Mouse (Mus musculus): ENCODE measurements around the gene Vsx2.
A peak's percentile ranks its signal among the peaks of the same experiment; 100 is the strongest.

Gene Vsx2

DNA sequence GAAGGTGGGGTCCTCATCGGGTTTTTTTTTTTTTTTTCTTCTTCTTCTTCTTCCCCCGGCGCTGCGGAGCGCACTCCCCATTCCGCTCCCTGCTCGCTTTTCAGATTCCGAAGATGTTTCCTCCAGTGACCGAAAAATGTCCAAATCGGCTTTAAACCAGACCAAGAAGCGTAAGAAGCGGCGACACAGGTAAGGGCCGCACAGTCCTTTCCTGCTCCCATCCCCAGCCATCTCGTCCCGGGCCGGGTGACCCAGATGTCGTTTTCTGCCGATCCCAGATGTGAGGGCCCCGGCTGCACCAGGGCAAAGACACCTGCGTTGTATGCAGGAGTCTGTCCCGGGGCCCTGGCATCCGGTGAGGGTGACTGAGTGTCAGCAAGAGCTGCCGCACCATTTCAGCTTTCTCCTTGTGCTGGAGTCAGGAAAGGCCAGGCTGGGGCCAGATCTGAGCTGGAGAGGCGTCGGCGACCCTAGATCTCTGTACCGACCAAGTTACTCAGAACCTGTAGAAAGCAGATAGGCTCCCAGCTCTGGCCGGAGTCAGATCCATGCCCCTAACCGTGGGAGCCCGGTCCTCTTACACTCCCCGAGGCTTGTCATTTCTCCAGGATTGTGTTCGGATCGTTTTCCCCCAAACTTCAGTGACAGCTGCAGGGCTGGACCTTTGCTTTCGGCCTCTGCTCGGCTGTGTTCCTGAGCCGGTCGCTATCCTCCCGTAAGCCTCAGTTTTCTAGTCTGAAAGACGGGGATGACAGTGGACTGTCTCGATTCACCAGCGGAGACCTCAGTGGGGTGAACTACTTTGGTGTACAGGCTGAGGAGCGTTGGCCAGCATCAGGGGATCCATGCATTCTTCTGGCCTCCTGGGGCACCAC is 2.1 kb downstream of the Vsx2 start:
- DNase-seq (ENCODE audit: low spot score in 2 of 2): peak in 1 of 2 experiments; percentile 7

DNA sequence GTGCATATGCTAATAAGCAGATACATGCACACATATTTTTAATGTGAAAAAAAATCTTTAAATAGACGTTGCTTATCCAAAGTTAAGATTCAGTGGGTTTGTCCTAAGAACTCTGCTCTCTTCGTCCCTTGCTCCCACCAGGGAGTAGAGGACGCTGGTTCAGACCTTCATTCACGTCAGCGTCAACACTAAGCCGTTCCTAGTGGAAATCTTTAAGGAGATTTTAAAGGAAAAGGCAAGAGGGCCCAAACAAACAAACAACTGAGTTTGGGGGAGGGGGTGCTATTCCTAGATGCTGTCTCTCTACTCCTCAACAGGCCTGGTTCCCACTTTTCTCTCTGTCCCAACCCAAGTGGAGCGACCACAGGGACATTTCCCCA is 2.8 kb downstream of the Vsx2 start:
- no peak for DNase-seq (ENCODE audit: low spot score in 2 of 2)

DNA sequence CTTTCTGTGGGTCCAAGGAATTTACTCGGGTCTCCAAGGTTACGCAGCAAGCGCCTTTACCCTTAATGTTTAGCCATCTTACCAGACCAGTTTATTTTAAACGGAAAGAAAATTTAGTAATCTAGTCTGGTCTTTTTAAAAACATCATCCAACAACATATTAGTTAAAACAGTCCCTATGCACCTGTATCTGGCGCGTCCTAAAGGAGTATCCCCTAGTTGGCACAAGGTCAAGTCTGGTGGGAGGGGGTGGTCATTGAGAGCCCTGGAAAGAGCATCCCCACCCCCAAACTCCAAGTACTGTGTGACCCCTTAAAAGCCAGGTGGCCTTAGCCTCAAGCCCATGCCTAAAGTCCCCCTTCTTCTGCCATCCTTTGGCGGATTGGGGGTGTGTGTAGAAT is 3.5 kb downstream of the Vsx2 start:
- no peak for DNase-seq (ENCODE audit: low spot score in 2 of 2)

DNA sequence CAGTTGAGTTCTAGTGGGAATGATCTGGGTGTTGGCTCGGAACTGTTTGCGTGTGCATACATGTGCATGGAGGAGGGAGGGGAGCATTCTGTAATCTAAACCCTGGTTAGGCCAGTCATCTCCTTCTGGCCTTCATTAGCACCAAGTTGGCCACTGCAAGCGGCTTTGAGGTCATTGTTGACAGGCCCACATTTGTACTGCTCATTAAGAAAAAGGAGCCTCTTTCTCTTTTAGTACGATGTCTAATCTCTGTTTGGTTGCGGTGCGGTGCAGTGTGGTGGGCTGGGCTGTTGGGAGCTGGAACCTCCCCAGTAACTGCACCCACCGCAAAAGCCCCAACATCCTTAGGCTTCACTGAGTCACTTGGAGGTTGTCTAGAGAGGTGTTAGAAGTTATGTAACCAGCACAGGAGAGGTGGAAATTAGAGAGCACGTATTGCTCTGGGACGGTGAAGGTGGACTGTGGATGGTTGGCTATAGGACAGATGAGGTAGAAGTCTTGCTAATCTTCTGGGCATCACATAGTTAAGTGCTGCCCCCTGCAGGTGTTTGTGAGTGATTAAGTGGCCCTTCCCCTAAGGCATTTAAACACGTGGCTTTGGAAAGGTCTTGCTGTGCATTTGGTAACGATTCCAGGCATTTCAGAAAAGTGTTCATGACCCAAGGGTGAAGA is 8.3 kb downstream of the Vsx2 start:
- DNase-seq (ENCODE audit: low spot score in 2 of 2): no peak

DNA sequence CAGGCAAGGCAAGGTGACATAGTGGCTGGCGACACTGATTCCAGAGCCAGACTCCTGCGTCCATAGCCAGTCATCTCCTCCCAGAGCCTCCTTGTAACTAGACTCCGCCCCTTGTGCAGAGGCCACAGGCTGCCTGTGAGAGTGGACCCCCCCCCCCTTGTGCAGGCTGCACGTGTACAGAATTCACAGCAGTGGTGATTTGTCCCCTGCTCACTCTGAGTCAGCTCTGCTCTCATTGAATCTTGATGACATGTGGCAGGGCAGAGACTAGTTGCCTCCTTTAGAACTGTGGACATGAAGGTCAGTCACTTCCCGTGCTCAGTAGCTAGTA is 8.8 kb downstream of the Vsx2 start:
- no peak for DNase-seq (ENCODE audit: low spot score in 2 of 2)

DNA sequence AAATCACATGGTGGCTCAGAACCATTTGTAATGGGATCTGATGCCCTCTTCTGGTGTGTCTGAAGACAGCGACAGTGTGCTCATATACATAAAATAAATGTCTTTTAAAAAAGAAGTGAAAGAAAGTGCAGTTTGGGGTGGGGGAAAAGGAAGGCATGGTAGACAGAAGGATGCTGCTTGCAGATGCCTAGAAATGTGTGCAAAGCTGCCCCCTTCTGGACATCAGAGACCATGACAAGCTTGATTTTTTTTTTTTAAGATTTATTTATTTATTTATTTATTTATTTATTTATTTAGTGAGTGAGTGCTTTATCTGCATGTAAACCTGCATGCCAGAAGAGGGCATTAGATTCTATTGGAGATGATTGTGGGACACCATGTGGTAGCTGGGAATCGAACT is 11.7 kb downstream of the Vsx2 start:
- DNase-seq (ENCODE audit: low spot score in 2 of 2): no peak

DNA sequence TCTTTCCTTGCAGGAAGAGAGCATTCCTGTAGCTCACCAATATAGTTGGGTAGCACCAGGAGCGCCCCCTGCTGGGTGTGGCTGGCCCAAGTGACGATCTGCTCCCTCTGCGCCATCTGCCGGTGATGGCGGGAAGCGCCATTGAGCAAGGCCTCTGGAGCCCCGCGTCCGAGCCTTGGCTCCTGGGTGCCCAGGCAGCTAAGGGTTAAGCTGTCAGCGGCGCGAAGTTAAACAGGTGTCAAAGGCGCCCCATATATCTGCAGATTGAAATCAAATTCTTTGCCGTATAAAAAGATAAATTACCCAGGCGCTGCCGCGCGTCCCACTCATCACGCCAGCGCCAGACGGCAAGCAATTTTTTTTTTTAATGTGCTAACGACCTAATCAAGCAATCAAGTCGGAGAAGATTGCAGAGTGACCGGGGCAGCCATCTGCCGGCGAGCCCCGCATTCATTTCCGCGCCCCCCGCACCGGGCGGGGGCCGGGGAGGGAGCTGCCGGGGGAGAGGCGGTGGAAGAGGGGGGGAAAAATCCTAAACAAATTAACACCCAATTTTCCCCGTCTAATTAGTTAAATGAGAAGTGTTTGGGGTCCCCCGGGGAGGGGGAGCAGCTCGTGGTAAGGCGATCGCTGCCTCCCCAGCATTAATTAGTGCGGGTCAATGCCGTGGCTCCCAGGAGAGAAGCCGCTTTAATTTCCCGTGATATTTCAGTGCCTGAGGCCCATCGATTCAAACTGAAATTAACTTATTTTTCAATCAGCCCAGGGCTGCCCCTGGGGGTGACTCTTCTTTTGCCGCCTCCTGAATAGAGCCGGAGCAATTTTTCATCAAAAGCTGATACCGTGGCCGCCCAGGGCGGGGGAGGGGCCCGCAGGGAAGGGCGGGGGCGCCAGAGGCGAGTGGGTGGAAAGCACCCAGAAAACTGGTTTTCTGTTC is 20.5 kb downstream of the Vsx2 start:
- DNase-seq (ENCODE audit: low spot score in 2 of 2): peak; percentile 71 to 97

DNA sequence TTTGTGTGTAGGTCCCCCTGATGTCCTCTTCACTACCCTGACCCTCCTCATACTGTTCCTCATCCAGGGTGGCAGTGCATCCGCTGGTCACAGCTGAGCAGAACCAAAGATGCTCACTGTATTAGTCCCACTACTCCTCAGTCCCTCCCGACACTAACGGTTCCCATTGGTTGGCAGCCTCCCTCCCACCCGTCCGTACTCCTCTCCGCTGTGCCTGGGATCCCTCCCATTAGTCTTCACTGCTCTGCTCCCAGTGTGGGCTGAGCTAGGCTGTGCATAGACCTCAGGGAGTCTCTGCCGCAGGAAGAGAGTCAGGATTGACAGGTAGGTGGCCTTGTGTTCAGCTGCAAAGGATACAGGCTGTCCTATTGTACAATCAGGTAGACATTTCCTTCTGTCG is 28.8 kb downstream of the Vsx2 start:
- DNase-seq (ENCODE audit: low spot score in 2 of 2): no peak

DNA sequence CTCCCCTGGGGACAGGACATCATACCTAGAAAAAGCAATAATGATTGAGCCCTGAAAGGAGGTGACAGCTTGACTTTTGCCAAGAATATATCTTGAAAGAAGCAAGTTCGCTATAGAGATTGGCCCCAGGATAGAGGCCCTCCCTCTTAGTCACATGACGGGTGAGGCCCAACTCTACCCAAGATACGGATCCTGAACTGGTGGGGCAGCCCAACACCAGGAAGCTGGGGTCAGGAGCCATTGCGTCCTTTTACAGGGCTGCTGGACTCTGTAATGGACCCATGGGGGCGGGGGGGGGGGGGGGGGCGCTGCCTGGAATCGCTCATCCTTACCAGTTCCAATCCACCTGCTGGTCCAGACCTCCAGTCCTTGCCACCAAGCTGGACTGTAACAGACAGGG is 34.4 kb downstream of the Vsx2 start:
- DNase-seq (ENCODE audit: low spot score in 2 of 2): no peak

DNA sequence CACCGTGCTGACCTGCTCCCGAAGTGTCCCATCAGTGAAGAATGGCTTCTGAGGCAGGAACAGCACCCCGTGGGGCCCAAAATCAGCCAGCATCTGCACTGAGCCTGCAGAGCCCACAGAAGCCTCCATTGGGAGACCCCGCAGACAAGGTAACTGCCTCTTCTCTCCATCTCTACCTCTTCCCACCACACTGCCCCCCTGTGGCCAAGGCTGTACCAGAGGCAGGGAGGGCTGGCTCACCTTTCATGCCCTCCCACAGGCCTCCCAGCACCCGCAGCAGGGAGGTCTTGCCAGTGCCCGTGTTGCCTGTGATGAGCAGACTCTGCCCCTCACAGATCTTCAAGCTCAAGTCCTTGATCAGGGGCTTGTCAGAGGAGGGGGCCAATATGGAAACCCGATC is 36.3 kb downstream of the Vsx2 start:
- no peak for DNase-seq (ENCODE audit: low spot score in 2 of 2)

DNA sequence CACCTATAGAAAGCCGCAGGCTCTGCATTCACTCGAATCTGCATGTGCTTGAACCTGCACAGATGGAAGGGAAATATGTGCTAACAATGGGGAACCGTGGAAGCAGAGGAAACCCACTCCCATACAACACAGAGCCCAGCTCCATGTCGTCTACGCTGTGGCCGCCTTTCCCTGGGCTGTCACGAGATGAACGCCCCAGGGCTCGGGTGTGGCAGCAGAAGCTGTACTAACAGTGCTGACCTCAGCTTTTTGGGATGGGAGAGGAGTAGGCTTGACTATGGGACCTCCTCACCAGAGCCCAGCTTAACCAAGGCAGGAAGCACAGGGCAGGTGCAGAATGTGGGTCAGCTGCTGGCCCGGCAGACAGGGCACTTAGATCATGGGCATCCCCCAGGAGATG is 42.2 kb downstream of the Vsx2 start:
- DNase-seq (ENCODE audit: low spot score in 2 of 2): no peak

DNA sequence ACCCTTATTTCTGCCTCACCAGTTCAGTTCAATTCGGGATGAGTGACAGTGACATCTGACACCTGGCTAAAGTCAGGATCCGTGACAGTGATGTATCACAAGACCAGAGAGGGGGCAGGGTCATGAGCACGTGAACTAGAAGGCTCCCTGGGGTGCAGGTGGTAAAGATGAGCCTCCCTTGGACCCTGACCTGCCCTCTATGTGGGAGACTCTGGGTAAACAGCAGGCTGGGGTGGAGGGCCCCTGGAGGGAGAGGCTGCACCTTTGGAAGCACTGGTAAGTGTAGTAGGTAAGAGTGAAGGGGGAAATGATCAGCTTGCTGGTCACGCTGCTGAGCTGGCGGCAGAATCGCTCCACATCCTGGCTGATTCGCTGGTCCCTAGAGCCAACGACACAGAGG is 43.0 kb downstream of the Vsx2 start:
- no peak for DNase-seq (ENCODE audit: low spot score in 2 of 2)

DNA sequence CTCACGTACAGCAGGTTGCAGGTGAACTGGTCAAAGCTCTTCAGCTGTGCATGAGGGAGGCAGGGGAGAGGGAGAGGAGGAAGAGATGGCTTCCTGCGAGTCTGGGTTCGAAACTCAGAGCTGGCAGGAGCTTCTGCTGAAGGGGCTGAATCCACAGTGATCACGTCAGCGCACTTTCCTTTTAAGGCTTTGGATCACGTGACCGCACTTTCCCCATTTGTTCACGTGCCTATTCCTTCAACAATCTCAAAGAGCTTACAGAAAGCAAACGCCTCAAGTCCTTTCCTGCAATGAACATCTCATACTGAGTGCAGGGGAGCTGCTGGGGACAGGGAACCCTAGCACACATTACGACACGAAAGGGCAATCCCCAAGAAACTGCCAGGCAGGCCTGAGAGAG is 44.4 kb downstream of the Vsx2 start:
- no peak for DNase-seq (ENCODE audit: low spot score in 2 of 2)

DNA sequence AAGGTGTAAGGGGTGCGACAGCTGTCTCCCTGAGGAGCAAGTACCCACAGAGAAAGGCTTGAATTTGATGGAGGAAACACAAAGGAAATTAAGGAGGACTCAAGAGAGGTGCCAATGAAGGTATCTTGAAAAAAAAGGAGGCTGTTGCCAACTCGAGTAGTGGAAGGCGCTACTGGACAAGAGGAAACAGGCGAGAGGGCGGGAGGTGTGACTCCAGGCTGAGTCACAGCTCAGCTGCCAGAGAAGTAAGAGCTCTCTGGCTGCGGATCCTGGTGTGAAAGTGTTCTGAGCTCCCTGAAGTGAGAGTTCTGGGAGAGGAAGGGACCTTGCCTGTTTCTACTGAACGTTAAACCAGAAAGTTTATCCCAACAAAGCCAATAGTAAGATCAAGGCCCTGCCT is 45.0 kb downstream of the Vsx2 start:
- DNase-seq (ENCODE audit: low spot score in 2 of 2): peak in 1 of 2 experiments; percentile 62

DNA sequence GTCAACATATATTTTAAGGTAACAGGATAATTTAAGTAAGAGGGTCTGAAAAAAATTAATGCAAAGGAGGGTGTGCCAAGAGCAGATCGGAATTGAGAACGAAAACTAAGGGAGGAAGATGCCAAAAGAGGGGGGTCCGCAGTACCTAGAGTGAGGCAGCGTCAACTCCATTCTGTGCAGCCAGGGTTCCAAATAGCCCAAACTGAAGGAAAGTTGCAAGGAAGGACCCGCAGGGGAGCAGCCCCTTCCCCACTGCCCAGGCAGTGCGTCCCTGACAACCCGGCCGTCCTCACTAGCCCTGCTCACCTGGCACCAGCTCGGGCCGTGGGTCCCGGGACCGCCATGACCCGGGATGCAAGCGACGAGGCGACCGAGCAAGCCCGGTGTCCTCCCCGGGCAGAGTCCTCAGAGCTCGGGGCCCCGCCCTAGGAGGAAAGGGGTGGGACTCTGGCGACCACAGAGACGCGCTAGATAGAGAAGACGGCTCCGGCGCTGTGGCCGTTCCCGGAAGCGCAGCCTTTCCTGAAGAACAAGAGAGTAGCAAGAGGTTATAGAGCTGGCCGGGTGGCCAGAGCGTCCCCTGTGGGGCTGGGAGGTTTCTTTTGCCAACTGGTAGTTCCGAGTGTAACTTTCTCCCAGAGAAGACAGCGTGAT is 47.5 kb downstream of the Vsx2 start, which contains the start of gene Abcd4:
Abcd4 (minus strand) TSS at position 437 of the 654 bp plus-strand sequence.
- DNase-seq (ENCODE audit: low spot score in 2 of 2): peak; percentile 84 to 94

DNA sequence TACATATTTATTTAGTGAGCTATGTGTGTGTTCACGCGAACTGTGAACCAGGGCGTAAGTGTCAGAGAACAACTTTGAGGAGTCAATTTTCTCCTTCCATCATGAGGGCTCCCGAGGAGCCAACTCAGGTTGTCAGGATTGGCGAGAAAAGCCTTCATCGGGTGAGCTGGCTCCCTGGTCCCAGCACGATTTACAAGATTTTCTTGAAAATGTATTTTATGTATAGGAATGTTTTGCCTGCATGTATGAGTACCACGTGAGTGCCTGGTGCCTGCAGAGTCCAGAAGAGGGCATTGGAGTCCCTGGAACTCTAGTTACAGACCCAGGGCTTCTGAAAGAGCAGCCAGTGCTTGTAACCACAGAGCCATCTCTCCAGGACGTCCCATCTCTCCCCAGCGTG is 48.1 kb downstream of the Vsx2 start:
- no peak for DNase-seq (ENCODE audit: low spot score in 2 of 2)

DNA sequence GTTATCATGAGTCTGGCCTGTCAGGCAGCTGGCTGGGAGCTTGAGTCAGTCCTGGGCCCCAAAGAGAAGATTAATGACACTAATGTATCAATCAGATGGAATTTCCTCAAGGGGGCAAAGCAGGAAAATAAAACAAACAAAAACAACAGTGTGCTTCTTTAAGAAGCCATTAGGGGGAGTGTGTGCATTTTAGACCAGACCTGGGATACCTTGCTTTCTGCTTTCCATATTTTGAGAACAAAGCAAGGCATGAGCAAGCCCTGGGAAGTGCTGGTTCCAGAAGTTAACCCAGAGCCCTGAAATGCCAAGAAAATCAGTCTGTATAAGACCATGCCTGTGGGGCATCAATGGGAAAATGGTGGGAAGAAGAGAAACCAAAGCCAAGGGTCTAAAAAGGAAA is 51.4 kb downstream of the Vsx2 start:
- no peak for DNase-seq (ENCODE audit: low spot score in 2 of 2)

DNA sequence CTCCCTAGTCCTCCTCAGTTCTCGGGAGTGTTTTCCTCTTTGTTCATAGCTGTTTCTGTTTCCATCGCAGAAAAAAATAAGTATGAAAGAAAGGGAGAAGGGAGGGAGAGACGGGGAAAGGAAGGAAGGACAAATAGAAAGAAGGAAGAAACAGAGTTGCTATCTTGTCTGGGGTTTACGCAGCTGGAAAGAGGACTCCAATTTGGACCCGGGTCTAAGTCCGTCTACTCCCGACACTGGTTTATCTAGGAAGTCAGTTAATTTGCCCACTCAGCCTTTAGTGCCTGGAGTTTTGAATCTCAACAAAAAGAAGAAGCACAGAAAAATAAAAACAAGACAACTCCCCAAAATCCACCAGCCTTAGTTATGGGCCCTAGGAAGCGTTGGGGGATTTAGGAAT is 55.0 kb downstream of the Vsx2 start:
- no peak for DNase-seq (ENCODE audit: low spot score in 2 of 2)

DNA sequence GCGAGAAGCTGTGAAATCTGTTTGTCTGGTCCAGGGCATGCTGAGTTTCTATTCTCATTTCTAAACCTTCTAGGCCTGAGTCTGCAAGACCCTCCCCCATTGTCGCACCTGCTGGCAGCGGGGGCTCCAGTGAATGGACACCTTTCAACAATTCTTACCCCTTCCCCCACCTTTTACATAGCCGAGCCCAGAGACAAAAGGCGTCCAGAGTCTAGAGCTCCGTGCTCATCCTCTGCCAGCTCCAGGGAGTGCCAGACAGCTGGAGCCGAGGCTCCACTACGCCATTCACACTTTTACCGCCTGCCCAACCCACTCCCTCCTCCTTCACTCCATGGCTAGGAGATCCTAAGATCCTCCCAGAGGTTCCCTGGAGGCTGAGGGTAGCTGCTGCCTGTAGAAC is 55.6 kb downstream of the Vsx2 start:
- DNase-seq (ENCODE audit: low spot score in 2 of 2): no peak

DNA sequence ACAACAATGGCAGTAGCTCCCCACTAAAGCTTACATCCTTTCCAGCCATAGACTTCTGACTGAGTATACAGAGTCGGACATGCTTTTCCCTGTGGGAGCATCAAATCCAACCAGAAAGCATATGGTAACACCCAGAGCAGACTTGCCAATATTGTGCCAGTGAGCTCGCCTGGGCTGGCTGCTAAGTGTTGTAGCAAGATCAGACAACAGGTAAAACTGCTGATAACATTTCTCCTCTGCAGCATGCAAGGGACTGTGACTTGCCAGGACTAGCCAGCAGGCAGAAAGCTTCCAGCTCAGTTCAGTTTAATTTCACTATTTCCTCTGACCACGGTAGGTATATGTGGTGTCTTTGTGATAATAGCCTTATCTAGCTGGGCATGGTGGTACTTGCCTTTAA is 62.3 kb downstream of the Vsx2 start:
- no peak for DNase-seq (ENCODE audit: low spot score in 2 of 2)

DNA sequence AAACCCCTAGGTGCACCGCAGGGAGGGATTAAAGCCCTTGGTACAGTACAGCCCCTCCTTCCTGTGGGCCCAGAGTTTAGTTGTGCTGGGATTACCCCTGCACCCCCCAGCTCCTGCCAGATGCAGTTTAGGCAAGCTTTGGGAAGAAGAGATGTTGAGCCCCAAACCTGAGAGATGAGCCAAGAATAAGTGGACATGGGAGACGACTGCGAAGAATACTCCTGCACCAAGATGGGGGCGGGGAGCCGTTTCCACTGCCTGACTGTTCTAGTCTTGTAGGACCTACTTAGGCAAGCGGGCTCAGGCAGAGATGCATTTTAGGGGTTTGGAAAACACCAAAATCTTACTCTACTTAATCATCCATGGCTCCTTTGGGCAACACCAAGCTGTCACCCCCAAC is 70.7 kb downstream of the Vsx2 start:
- no peak for DNase-seq (ENCODE audit: low spot score in 2 of 2)

DNA sequence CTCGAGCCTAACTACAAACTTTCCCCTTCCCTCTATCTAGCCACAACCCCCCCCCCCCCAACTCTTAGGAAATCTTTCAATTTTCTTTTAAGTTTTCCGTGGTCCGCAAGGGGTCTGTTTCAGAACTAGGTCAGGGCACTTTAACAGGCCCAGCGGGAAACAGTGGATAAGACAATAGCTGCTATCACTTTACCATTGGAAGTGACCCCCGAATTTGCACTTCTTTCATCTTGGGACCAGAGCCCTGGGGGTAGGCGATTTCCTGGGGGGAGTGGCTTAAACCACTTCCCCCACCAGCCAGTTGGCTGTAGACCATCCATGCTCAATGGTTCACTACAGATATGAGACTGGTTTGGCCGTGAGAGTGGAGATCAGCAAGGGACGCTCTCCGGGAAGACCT is 71.1 kb downstream of the Vsx2 start, which contains the start of gene Vrtn:
Vrtn (plus strand) TSS at position 366 of the 400 bp plus-strand sequence.
- DNase-seq (ENCODE audit: low spot score in 2 of 2): no peak
